Mouse (Mus musculus) thymus, postnatal 4 days (tissue): ENCODE measurements around the gene Shank3.
A peak's percentile ranks its signal among the peaks of the same experiment; 100 is the strongest.

Experiments
- DNase-seq: peaks from one replicate; pipeline ENCODE4 v3.0.0; 2021

Gene Shank3

GRCm38 (mm10) chr15:89498961-89499688 lies at the start of gene Shank3:
Shank3 (plus strand) TSS chr15:89499623.
- DNase-seq: peak; percentile 69

GRCm38 (mm10) chr15:89452906-89453864 lies 46.2 kb upstream of the Shank3 start:
- DNase-seq: peak; percentile 84

- DNase-seq: peak; percentile 22
These were observed 45.5 kb upstream of the Shank3 start, which contains the start of gene Mapk8ip2 for GRCm38 (mm10) chr15:89453865-89454478. Mapk8ip2 (plus strand) TSS chr15:89453913.

- no peak for DNase-seq
These were observed 44.6 kb upstream of the Shank3 start for GRCm38 (mm10) chr15:89454857-89455256.

GRCm38 (mm10) chr15:89455642-89456041 lies 43.8 kb upstream of the Shank3 start:
- no peak for DNase-seq

GRCm38 (mm10) chr15:89458942-89459341 lies 40.5 kb upstream of the Shank3 start:
- DNase-seq: no peak

- DNase-seq: no peak
These were observed 39.6 kb upstream of the Shank3 start for GRCm38 (mm10) chr15:89459821-89460220.

GRCm38 (mm10) chr15:89460298-89460697 lies 39.1 kb upstream of the Shank3 start:
- DNase-seq: no peak

GRCm38 (mm10) chr15:89461321-89461720 lies 38.1 kb upstream of the Shank3 start:
- no peak for DNase-seq

- DNase-seq: no peak
These were observed 37.2 kb upstream of the Shank3 start for GRCm38 (mm10) chr15:89462176-89462575.

GRCm38 (mm10) chr15:89463334-89464235 lies 35.8 kb upstream of the Shank3 start:
- DNase-seq: peak; percentile 46

- no peak for DNase-seq
These were observed 34.4 kb upstream of the Shank3 start for GRCm38 (mm10) chr15:89465052-89465451.

- no peak for DNase-seq
These were observed 30.8 kb upstream of the Shank3 start for GRCm38 (mm10) chr15:89468577-89468976.

GRCm38 (mm10) chr15:89471476-89471875 lies 27.9 kb upstream of the Shank3 start:
- no peak for DNase-seq

GRCm38 (mm10) chr15:89473370-89473769 lies 26.1 kb upstream of the Shank3 start:
- no peak for DNase-seq

GRCm38 (mm10) chr15:89473921-89474320 lies 25.5 kb upstream of the Shank3 start:
- DNase-seq: no peak

GRCm38 (mm10) chr15:89474596-89475292 lies 24.7 kb upstream of the Shank3 start:
- DNase-seq: peak; percentile 24

- DNase-seq: no peak
These were observed 24.2 kb upstream of the Shank3 start for GRCm38 (mm10) chr15:89475293-89475600.

GRCm38 (mm10) chr15:89475611-89476474 lies 23.6 kb upstream of the Shank3 start:
- peak; percentile 93 for DNase-seq

- DNase-seq: no peak
These were observed 23.0 kb upstream of the Shank3 start for GRCm38 (mm10) chr15:89476475-89476815.

- DNase-seq: no peak
These were observed 22.3 kb upstream of the Shank3 start, which contains the start of gene Arsa for GRCm38 (mm10) chr15:89477091-89477491. Arsa (minus strand) TSS chr15:89477425.
